Mouse (Mus musculus) testis, adult 2 months (tissue): ENCODE data around the gene Zfp36l1. TPM values are rescaled to one million over a fixed set of nuclear protein-coding genes. Genes with fewer than 3 reads are reported as not detected.

Experiments used
- H3K27ac ChIP-seq: fragments of 200-500 bp; 2 replicates; pipeline ENCODE4 v1.5.1; 2012; ENCODE audit warnings: low read depth, low read length; ENCODE audit not compliant: control insufficient read depth, insufficient read depth
- H3K27me3 ChIP-seq: fragments of 200-500 bp; 2 replicates; pipeline ENCODE4 v1.6.1; 2012; ENCODE audit warnings: mild to moderate bottlenecking, low read length, moderate library complexity; ENCODE audit not compliant: control insufficient read depth, insufficient read depth
- H3K36me3 ChIP-seq: fragments of 200-500 bp; 2 replicates; pipeline ENCODE4 v1.6.1; 2012; ENCODE audit warnings: mild to moderate bottlenecking, low read length; ENCODE audit not compliant: control insufficient read depth, insufficient read depth
- H3K4me1 ChIP-seq: fragments of 200-500 bp; 2 replicates; pipeline ENCODE4 v1.6.1; 2012; ENCODE audit warnings: low read length; ENCODE audit not compliant: control insufficient read depth, insufficient read depth
- H3K4me3 ChIP-seq: fragments of 200-500 bp; 2 replicates; pipeline ENCODE4 v1.5.1; 2012; ENCODE audit warnings: low read depth, mild to moderate bottlenecking, low read length, moderate library complexity, mixed read lengths; ENCODE audit not compliant: control insufficient read depth
- CTCF ChIP-seq: fragments of 200-500 bp; IDR thresholded peaks from 2 replicates; pipeline ENCODE4 v1.5.1; 2012; ENCODE audit warnings: low read depth, mild to moderate bottlenecking, inconsistent platforms, low read length, moderate library complexity; ENCODE audit not compliant: control insufficient read depth, insufficient read depth, insufficient replicate concordance
- POLR2A ChIP-seq: fragments of 200-500 bp; IDR thresholded peaks from 2 replicates; pipeline ENCODE4 v1.6.1; 2012; ENCODE audit warnings: low read depth, mild to moderate bottlenecking, inconsistent platforms, low read length, moderate library complexity; ENCODE audit not compliant: control insufficient read depth
- polyA plus RNA-seq: library from polyadenylated mRNA; depleted of rRNA; stranded (reverse); fragments of >200 nt; gene quantifications from 2 replicates; pipeline ENCODE4 v1.2.3, GENCODE M21; 2012

Gene Zfp36l1
- polyA plus RNA-seq, 1 experiment, result 28.4 TPM

DNA sequence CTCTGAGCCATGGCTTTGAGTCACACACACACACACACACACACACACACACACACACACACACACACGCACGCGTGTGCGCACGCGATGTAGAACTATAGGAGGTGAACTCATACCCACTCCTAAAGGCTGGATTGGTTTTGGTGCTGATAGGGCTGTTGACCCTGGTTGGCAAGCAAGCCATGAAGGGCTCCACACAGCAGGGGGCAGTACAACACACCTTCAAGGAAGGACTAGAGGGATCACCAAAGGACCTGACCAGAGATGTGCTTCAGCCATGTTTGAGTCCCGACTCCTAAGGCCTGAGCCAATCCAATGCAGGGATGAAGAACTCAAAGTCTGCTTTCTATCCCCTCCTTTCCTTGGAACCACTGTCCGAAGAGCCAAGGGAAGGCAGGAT, 16.7 kb upstream of the Zfp36l1 start:
- TF ChIP-seq CTCF, result peak; percentile 33; the same call in 1 of the 2 replicates
- no peak for TF ChIP-seq POLR2A
- Histone ChIP-seq H3K27me3 (no peaks in the 10 kb centered on the region), H3K27ac (no peak overlapping the region), H3K4me1 (peaks cover 14% of the 10 kb centered on the region), H3K4me3 (no peak overlapping the region), H3K36me3 (no peaks in the 10 kb centered on the region)

DNA sequence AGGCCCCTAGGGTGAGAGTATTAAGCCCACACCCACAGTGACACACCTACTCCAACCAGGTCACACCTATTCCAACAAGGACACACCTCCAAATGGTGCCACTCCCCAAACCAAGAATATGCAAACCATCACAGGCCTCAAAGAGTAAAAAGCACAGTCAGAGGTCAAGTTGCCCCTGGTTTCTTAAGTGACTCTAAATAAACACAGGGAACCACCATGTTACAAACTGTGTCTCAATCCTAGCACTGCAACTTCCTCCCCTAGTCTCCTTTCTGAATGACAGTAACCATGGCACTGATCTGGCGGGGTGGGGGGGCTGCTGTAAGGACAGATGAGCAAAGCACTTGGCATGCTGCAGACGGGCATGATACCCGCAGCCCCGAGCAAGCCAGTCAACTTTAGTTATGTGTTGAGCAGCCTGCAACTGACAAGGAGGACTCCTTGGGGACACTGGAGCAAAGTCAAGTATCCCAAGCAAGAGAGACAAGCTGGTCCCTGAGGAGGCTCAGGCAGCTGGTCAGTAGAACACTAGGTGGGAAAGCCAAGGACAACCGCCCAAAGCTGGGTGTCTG, 14.5 kb upstream of the Zfp36l1 start:
- H3K4me1 ChIP-seq, result peaks cover 12% of the 10 kb centered on the region
- H3K36me3 ChIP-seq, result no peaks in the 10 kb centered on the region
- H3K27me3 ChIP-seq, result no peaks in the 10 kb centered on the region
- no peak overlapping the region for H3K4me3 ChIP-seq
- TF ChIP-seq POLR2A, result no peak
- TF ChIP-seq CTCF, result no peak
- no peak overlapping the region for H3K27ac ChIP-seq

DNA sequence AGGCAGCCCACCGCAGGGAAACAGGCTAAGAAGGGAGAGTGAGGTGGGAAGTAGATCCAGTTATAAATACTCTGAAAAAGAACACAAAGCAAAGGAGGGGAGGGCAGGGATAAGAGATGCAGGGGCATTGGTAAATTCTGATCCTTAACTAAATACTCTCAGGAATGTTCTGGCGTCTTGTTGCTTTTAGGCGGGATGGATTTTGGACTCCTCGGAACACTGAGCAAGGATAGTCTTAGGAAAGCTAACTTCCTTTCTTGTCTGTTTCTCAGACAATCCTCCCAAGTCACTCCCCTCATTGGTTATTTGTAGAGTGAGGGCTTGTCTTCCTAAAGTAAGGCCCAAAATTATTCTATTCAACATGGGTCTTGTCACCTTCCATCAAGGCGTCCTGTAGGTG, 12.5 kb upstream of the Zfp36l1 start:
- Histone ChIP-seq H3K4me1 (peaks cover under 1% of the 10 kb centered on the region), H3K27me3 (no peaks in the 10 kb centered on the region), H3K4me3 (no peak overlapping the region), H3K36me3 (no peaks in the 10 kb centered on the region), H3K27ac (no peak overlapping the region)
- TF ChIP-seq CTCF (no peak), POLR2A (no peak)

DNA sequence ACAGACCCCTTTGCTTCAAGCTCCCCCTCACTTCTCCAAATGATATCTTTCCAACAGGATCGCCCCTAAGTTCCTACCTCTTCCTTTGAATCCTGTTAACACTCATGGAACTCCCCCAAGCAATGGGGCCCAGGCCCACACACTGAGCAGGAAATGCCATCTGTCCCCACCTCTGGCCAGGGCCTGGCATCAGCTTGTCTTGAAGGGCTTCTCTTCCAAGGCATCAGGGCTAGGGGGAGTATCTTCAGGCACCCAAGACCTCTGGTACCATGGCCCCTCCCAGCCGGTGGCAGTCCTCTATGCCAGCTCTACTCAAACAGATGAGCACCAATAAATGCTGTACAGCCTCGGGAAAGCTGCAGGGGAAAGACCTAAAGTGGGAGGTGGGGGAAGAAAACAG, 11.9 kb upstream of the Zfp36l1 start:
- Histone ChIP-seq H3K4me1 (no peaks in the 10 kb centered on the region; the same call in 1 of the 2 replicates), H3K4me3 (no peak overlapping the region), H3K36me3 (no peaks in the 10 kb centered on the region)

DNA sequence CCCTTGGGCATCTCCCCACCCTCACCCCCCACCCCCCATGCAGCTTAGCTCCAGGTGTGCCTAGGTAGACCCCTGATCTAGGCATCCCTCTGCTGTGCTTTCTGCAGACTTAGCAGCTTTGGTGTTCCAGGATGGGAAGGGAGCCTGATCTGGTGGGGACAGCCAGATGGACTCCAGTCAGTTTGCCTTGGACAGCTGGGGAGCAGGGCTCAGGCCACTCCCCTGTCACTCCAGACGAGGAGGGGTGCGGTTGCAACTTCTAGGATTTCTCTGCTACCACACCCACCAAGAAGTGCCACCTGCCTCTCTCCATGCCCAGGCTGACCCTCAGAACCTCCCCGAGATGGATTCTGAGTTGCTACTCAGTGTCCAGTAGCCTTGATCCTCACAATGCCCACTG, 11.4 kb upstream of the Zfp36l1 start:
- H3K36me3 ChIP-seq, result no peaks in the 10 kb centered on the region
- no peak for TF ChIP-seq CTCF

More for the DNA sequence above, 11.9 kb upstream of the Zfp36l1 start:
- TF ChIP-seq POLR2A, result no peak
- no peak for TF ChIP-seq CTCF
- Histone ChIP-seq H3K27me3 (no peaks in the 10 kb centered on the region), H3K27ac (no peak overlapping the region)

DNA sequence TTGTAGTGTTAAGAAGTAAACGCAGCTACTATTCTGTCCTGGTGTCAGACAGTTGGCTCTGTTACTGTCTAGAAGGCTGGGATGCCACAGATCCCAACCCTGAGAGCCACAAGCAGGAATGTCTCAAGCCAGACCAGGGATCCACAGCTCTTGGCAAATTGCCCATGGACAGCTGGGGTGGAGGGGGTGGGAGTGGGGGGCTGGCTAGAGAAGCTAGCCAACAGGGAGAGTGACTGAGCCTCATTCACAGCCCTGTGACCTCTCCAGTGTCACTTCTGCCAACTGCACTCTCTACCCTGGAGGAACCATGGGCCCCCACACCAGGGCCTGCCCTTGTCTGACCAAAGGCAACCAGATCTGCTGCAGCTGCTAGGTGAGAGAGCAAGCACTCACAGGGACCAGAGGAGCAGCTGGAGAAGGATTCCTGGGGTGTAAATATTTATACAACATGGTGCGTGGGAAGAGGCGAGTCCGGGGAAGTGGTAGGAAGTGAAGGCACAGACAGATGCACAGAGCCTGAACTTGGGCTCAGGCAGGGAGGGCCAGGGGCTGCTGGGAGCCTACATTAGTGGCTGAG, 10.5 kb upstream of the Zfp36l1 start:
- TF ChIP-seq CTCF, result no peak
- no peak for TF ChIP-seq POLR2A
- H3K36me3 ChIP-seq, result no peaks in the 10 kb centered on the region
- no peaks in the 10 kb centered on the region for H3K27me3 ChIP-seq
- no peaks in the 10 kb centered on the region; the same call in 1 of the 2 replicates for H3K4me1 ChIP-seq
- no peak overlapping the region for H3K4me3 ChIP-seq
- H3K27ac ChIP-seq, result 0 out of 2 replicates have a peak overlapping the region, but pooled peaks have one; percentile 30

More for the DNA sequence above, 11.4 kb upstream of the Zfp36l1 start:
- Histone ChIP-seq H3K27me3 (no peaks in the 10 kb centered on the region), H3K27ac (no peak overlapping the region), H3K4me1 (no peaks in the 10 kb centered on the region; the same call in 1 of the 2 replicates), H3K4me3 (no peak overlapping the region)

DNA sequence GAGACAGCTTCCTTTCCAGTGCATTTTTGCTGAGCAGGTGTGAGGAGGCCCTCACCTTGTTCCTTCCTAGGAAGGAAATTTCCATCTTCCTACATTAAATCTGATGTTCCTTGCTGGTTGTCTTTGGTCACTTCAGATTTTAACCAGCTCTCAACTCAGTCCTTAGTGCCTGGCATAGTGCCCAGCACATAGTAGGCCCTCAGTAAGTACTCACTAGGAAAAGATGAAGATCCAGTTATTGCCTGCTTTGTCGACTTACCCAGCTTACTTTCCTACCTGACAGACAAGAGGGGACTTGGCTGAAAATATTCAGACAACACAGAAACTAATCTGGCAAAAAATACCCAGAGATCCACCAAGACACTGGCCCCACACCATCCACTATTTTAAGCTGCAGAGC, 8.6 kb upstream of the Zfp36l1 start:
- Histone ChIP-seq H3K27ac (no peak overlapping the region), H3K36me3 (no peaks in the 10 kb centered on the region), H3K4me3 (no peak overlapping the region), H3K4me1 (no peaks in the 10 kb centered on the region; the same call in 1 of the 2 replicates), H3K27me3 (no peaks in the 10 kb centered on the region)
- TF ChIP-seq POLR2A, result no peak
- no peak for TF ChIP-seq CTCF

DNA sequence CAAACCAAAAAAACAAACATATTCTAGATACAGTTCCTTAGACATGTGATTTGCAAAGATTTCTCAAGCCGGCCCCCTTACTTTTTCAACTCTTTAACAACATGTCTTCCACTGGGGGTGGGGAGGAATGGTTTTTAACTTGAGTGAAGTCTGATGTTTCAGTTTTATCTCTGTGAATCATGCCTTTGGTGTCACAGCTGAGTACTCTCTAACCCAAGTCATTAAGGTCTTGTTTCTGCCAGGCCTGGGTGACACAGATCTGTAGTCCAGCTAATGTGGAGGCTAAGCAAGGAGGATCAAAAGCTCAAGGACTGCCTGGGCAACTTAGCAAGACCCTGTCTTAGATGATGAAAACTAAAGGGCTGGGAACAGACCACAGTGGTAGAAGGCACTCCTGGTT, 5.8 kb upstream of the Zfp36l1 start:
- Histone ChIP-seq H3K36me3 (no peaks in the 10 kb centered on the region), H3K27me3 (no peaks in the 10 kb centered on the region), H3K27ac (no peak overlapping the region), H3K4me1 (peaks cover 11% of the 10 kb centered on the region), H3K4me3 (no peak overlapping the region)
- TF ChIP-seq POLR2A, result no peak
- TF ChIP-seq CTCF, result no peak
